Mouse (Mus musculus): ENCODE results near the gene Cacna1b. TPM values are rescaled to one million over a fixed set of nuclear protein-coding genes. Genes with fewer than 3 reads are reported as not detected.
A peak's percentile ranks its signal among the peaks of the same experiment; 100 is the strongest.

Cacna1b gene
- polyA plus RNA-seq, 1 experiment, result 12.5 TPM

DNA sequence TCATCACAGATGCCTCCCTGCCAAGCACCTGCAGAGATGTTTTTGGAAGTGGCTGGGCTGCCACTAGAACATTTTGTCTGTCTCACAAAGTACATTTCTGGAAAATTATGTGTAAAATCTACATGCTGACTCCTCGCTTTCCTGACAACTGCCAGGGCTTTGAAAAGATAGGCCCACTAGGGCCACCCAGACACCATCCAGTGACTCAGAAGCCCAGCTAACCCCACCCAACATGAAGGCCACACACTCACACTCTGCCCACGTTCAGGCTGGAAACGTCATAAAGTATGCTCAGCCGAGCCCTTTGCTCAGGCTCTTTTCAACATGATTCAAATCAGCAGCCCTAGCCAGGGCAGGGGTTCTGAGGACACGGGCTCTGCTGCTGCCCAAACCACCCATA is 77.6 kb downstream of the Cacna1b start:
- no peak overlapping the region for H3K4me3 ChIP-seq (ENCODE audit: control insufficient read depth, insufficient read depth, low read length)
- 94% methylated on average over 5 of the region's 5 CpGs for WGBS
- no peaks in the 10 kb centered on the region for H3K27me3 ChIP-seq (ENCODE audit: control insufficient read depth, insufficient read depth, low read length)
- no peaks in the 10 kb centered on the region for H3K36me3 ChIP-seq (ENCODE audit: control insufficient read depth, insufficient read depth, low read length)
- TF ChIP-seq POLR2A (IDR thresholded peaks at IDR 0.05; ENCODE audit: control insufficient read depth, extremely low read depth, insufficient read depth, low read length, poor library complexity) (no peak), CTCF (IDR thresholded peaks at IDR 0.05; ENCODE audit: borderline replicate concordance, control insufficient read depth, extremely low read depth, insufficient read depth, low read length, poor library complexity) (no peak)
- H3K4me1 ChIP-seq (replicated peaks; ENCODE audit: control insufficient read depth, insufficient read depth, low read length), result peaks cover 8% of the 10 kb centered on the region
- no peak overlapping the region for H3K27ac ChIP-seq (ENCODE audit: control insufficient read depth, insufficient read depth, low read length)
- DNase-seq, result no peak

DNA sequence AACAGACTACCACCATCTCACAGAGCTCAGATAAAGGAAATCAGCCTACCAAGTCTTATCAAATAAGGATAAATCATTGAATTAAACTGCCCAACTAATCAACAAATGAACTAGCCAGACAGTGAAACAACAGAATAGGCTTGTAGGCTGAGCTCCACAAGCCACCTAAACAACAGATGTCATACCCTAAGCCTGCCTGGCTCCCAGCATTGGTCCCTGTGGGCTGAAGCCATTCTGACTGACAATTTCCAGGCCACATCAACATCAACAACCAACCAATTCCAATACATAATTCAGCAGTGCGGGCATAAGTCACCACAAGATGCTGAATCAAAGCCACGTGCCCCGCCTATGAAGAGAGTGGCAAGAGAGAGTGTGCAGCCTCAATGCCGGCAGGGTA is 78.2 kb downstream of the Cacna1b start:
- Histone ChIP-seq H3K4me1 (replicated peaks; ENCODE audit: control insufficient read depth, insufficient read depth, low read length) (peaks cover 14% of the 10 kb centered on the region), H3K4me3 (ENCODE audit: control insufficient read depth, insufficient read depth, low read length) (no peak overlapping the region), H3K36me3 (ENCODE audit: control insufficient read depth, insufficient read depth, low read length) (no peaks in the 10 kb centered on the region), H3K27me3 (ENCODE audit: control insufficient read depth, insufficient read depth, low read length) (no peaks in the 10 kb centered on the region), H3K27ac (ENCODE audit: control insufficient read depth, insufficient read depth, low read length) (no peak overlapping the region)
- no peak for DNase-seq
- no peak for TF ChIP-seq CTCF (IDR thresholded peaks at IDR 0.05; ENCODE audit: borderline replicate concordance, control insufficient read depth, extremely low read depth, insufficient read depth, low read length, poor library complexity)
- no peak for TF ChIP-seq POLR2A (IDR thresholded peaks at IDR 0.05; ENCODE audit: control insufficient read depth, extremely low read depth, insufficient read depth, low read length, poor library complexity)
- 95% methylated on average over 4 of the region's 4 CpGs for WGBS

DNA sequence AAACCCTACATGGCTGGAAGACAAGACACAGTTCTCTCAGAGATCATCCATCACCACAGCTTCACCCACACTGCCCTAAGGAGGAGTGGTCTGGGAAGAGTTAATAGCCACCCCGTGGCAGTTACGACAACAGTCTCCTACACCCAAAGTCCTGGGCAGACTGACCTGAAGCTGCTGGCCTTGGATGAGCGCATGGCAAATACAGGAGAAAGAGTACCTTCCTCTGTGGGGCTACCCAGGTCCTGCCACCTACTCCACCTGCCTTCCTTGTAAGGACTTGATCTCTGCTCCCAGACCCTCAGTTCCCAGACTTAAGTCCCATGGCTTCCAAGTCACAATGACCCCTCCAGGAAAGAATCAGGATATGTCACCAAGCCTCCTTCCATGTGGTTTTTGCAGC is 79.7 kb downstream of the Cacna1b start:
- Histone ChIP-seq H3K4me1 (replicated peaks; ENCODE audit: control insufficient read depth, insufficient read depth, low read length) (peaks cover 24% of the 10 kb centered on the region), H3K27me3 (ENCODE audit: control insufficient read depth, insufficient read depth, low read length) (no peaks in the 10 kb centered on the region), H3K36me3 (ENCODE audit: control insufficient read depth, insufficient read depth, low read length) (no peaks in the 10 kb centered on the region), H3K4me3 (ENCODE audit: control insufficient read depth, insufficient read depth, low read length) (no peak overlapping the region), H3K27ac (ENCODE audit: control insufficient read depth, insufficient read depth, low read length) (no peak overlapping the region)
- TF ChIP-seq CTCF (IDR thresholded peaks at IDR 0.05; ENCODE audit: borderline replicate concordance, control insufficient read depth, extremely low read depth, insufficient read depth, low read length, poor library complexity) (no peak), POLR2A (IDR thresholded peaks at IDR 0.05; ENCODE audit: control insufficient read depth, extremely low read depth, insufficient read depth, low read length, poor library complexity) (no peak)
- WGBS, result 92% methylated on average over 3 of the region's 3 CpGs
- DNase-seq, result no peak

DNA sequence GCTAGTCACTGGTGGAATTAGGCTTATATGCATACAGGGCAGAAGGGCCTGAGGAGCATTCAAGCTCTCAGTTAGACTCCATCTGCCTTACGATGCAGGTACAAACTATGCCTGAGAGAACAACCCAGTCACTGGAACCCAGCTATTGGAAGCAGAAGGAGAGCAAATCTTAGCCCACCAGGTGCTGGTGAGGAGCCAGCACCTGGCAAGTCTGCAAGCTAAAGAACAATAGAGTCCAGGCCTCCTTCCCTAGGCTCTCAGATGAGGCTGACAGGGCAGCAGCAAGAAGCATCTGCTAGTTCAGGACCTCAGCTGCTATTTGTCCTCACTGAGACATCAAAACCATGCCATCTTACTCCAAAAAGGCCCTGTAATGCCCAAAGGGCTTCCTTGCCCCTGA is 82.2 kb downstream of the Cacna1b start:
- Histone ChIP-seq H3K4me3 (ENCODE audit: control insufficient read depth, insufficient read depth, low read length) (no peak overlapping the region), H3K27ac (ENCODE audit: control insufficient read depth, insufficient read depth, low read length) (no peak overlapping the region), H3K4me1 (replicated peaks; ENCODE audit: control insufficient read depth, insufficient read depth, low read length) (peaks cover 24% of the 10 kb centered on the region), H3K27me3 (ENCODE audit: control insufficient read depth, insufficient read depth, low read length) (no peaks in the 10 kb centered on the region), H3K36me3 (ENCODE audit: control insufficient read depth, insufficient read depth, low read length) (no peaks in the 10 kb centered on the region)
- no peak for TF ChIP-seq POLR2A (IDR thresholded peaks at IDR 0.05; ENCODE audit: control insufficient read depth, extremely low read depth, insufficient read depth, low read length, poor library complexity)
- TF ChIP-seq CTCF (IDR thresholded peaks at IDR 0.05; ENCODE audit: borderline replicate concordance, control insufficient read depth, extremely low read depth, insufficient read depth, low read length, poor library complexity), result no peak
- DNase-seq, result no peak
- 94% methylated on average over 1 of the region's 1 CpGs for WGBS

DNA sequence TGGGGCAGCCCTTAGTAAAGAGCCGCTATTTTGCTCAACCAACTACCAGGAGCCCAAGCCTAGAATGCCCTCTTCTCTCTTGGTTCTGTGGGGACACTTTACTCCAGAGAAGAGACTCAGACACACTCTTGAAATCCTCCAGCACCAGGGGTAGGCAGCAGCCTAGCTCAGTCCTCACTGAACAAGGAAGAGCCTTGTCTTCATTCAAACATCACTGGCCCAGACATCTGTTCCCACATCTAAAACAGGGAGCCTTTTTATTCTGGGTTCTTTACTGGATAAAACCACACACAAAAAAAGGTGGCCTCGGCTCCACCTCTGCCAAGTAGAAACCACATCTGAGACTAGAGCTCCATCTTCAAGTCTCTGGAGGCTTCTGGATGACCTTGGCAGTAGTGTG is 82.8 kb downstream of the Cacna1b start:
- Histone ChIP-seq H3K4me3 (ENCODE audit: control insufficient read depth, insufficient read depth, low read length) (no peak overlapping the region), H3K4me1 (replicated peaks; ENCODE audit: control insufficient read depth, insufficient read depth, low read length) (peaks cover 24% of the 10 kb centered on the region), H3K36me3 (ENCODE audit: control insufficient read depth, insufficient read depth, low read length) (no peaks in the 10 kb centered on the region), H3K27me3 (ENCODE audit: control insufficient read depth, insufficient read depth, low read length) (no peaks in the 10 kb centered on the region), H3K27ac (ENCODE audit: control insufficient read depth, insufficient read depth, low read length) (no peak overlapping the region)
- no peak for TF ChIP-seq CTCF (IDR thresholded peaks at IDR 0.05; ENCODE audit: borderline replicate concordance, control insufficient read depth, extremely low read depth, insufficient read depth, low read length, poor library complexity)
- no peak for TF ChIP-seq POLR2A (IDR thresholded peaks at IDR 0.05; ENCODE audit: control insufficient read depth, extremely low read depth, insufficient read depth, low read length, poor library complexity)
- DNase-seq, result no peak
- 48% methylated on average over 2 of the region's 2 CpGs for WGBS

DNA sequence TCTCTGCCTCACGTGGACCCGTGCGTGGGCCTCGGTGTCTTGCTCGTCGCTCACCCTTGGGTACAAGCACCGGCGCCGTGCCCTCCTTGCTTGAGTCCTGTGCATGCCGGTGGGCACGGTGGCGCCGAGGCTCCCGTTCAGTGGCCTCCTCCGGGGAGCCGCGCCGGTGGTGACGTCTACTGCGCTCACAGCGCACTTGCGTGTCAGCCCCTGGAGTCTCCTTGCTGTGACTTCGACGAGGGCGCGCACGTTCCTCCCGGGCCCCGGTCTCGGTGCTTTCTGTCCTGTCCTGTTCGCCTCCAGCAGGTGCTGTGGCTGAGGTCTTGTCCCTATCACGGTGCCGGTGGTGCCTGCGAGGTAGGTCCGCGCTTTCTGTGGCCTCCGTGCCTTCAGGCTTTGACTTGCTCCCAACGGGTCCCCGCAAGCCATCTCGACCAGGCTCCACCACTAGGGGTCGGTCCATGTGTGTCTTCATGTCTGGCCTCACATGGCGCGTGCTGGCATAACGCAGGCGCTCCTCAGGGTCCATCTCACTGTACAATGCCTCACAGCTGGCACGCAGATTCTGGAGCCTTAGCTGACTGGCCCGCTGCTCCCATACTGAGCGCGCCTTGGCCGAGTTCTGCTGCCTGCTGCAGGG is 83.8 kb downstream of the Cacna1b start:
- 35% methylated on average over 50 of the region's 50 CpGs for WGBS
- Histone ChIP-seq H3K4me3 (ENCODE audit: control insufficient read depth, insufficient read depth, low read length) (peak overlapping the region; percentile 22; the same call in 1 of the 2 replicates), H3K27me3 (ENCODE audit: control insufficient read depth, insufficient read depth, low read length) (no peaks in the 10 kb centered on the region), H3K27ac (ENCODE audit: control insufficient read depth, insufficient read depth, low read length) (no peak overlapping the region), H3K4me1 (replicated peaks; ENCODE audit: control insufficient read depth, insufficient read depth, low read length) (peaks cover 24% of the 10 kb centered on the region), H3K36me3 (ENCODE audit: control insufficient read depth, insufficient read depth, low read length) (no peaks in the 10 kb centered on the region)
- peak; percentile 73 for DNase-seq
- TF ChIP-seq CTCF (IDR thresholded peaks at IDR 0.05; ENCODE audit: borderline replicate concordance, control insufficient read depth, extremely low read depth, insufficient read depth, low read length, poor library complexity), result peak; percentile 83; the same call in 1 of the 2 replicates
- no peak for TF ChIP-seq POLR2A (IDR thresholded peaks at IDR 0.05; ENCODE audit: control insufficient read depth, extremely low read depth, insufficient read depth, low read length, poor library complexity)

DNA sequence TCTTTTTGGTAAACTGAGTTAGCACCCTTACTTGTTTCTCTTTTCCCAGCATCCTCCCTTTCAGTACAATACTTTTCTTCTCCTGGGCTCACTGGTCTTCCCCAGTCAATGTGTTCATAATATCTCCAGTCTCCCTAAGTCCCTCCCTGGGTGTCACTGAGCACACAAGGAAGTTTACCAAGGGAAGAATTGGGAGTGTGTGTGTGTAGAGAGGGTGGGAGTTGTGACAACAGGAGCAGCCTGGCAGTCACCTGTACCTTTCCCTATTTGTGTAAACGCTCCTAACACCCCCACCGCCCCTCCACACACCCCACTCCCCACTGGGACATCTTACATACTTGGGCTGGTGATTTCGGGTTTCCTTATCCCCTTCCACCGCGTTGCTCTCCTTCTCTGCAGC is 84.4 kb downstream of the Cacna1b start:
- 87% methylated on average over 5 of the region's 5 CpGs for whole genome bisulfite sequencing
- Histone ChIP-seq H3K36me3 (ENCODE audit: control insufficient read depth, insufficient read depth, low read length) (no peaks in the 10 kb centered on the region), H3K4me1 (replicated peaks; ENCODE audit: control insufficient read depth, insufficient read depth, low read length) (peaks cover 24% of the 10 kb centered on the region), H3K4me3 (ENCODE audit: control insufficient read depth, insufficient read depth, low read length) (no peak overlapping the region), H3K27me3 (ENCODE audit: control insufficient read depth, insufficient read depth, low read length) (no peaks in the 10 kb centered on the region), H3K27ac (ENCODE audit: control insufficient read depth, insufficient read depth, low read length) (no peak overlapping the region)
- TF ChIP-seq CTCF (IDR thresholded peaks at IDR 0.05; ENCODE audit: borderline replicate concordance, control insufficient read depth, extremely low read depth, insufficient read depth, low read length, poor library complexity) (no peak), POLR2A (IDR thresholded peaks at IDR 0.05; ENCODE audit: control insufficient read depth, extremely low read depth, insufficient read depth, low read length, poor library complexity) (no peak)
- no peak for DNase-seq
